Mouse (Mus musculus) MEL (cell line): ENCODE measurements around the gene Spns1. TPM values are rescaled to one million over a fixed set of nuclear protein-coding genes. Genes with fewer than 3 reads are reported as not detected.

Experiments used
- DNase-seq: peaks from one replicate; pipeline ENCODE4 v3.0.0; 2011; ENCODE audit warnings: low read depth, low spot score
- H3K27ac ChIP-seq: 2 replicates; pipeline ENCODE4 v1.5.1; 2012; ENCODE audit warnings: low read depth, mild to moderate bottlenecking, control low read depth, low read length, moderate library complexity; ENCODE audit not compliant: control insufficient read depth
- H3K27me3 ChIP-seq, 2 experiments: fragments of 150-350 bp in 1 of 2; sonication (generic) in 1 of 2; 2 replicates each; pipeline ENCODE4 v1.6.1; 2012; ENCODE audit warnings: low read length in 2 of 2, mild to moderate bottlenecking in 2 of 2, improper control_type of control experiment in 1 of 2, moderate library complexity in 1 of 2; ENCODE audit not compliant: insufficient read depth in 2 of 2, control insufficient read depth in 1 of 2
- H3K36me3 ChIP-seq, 2 experiments: 2 replicates each; pipeline ENCODE4 v1.6.1; 2012 to 2014; ENCODE audit warnings: low read length in 2 of 2, improper control_type of control experiment in 1 of 2, inconsistent platforms in 1 of 2, mild to moderate bottlenecking in 1 of 2; ENCODE audit not compliant: insufficient read depth in 2 of 2, control insufficient read depth in 1 of 2
- H3K4me1 ChIP-seq, 2 experiments: fragments of 150-350 bp in 1 of 2; sonication (generic) in 1 of 2; 2 replicates each; pipeline ENCODE4 v1.6.1; 2012; ENCODE audit warnings: low read length in 2 of 2, improper control_type of control experiment in 1 of 2, mild to moderate bottlenecking in 1 of 2; ENCODE audit not compliant: insufficient read depth in 2 of 2, control insufficient read depth in 1 of 2
- H3K4me3 ChIP-seq, 2 experiments: fragments of 150-350 bp in 1 of 2; sonication (generic) in 1 of 2; 2 replicates each; pipeline ENCODE4 v1.5.1; 2012; ENCODE audit warnings: low read depth in 2 of 2, low read length in 2 of 2, mild to moderate bottlenecking in 2 of 2, moderate library complexity in 2 of 2, control low read depth in 1 of 2, improper control_type of control experiment in 1 of 2; ENCODE audit not compliant: control insufficient read depth in 1 of 2, insufficient read depth in 1 of 2
- H3K79me2 ChIP-seq: 2 replicates; pipeline ENCODE4 v1.6.1; 2012; ENCODE audit warnings: mild to moderate bottlenecking, low read length, moderate library complexity; ENCODE audit not compliant: control insufficient read depth, poor library complexity, insufficient read depth
- H3K9ac ChIP-seq: 2 replicates; pipeline ENCODE4 v1.6.1; 2012; ENCODE audit warnings: low read depth, mild to moderate bottlenecking, control low read depth, low read length, moderate library complexity; ENCODE audit not compliant: control insufficient read depth, poor library complexity, severe bottlenecking
- H3K9me3 ChIP-seq: fragments of 150-350 bp; sonication (generic); replicated peaks from 2 replicates; pipeline ENCODE4 v1.6.1; 2012; ENCODE audit warnings: mild to moderate bottlenecking, low read length, improper control_type of control experiment, moderate library complexity; ENCODE audit not compliant: insufficient read depth
- BHLHE40 ChIP-seq: IDR thresholded peaks from 2 replicates; pipeline ENCODE4 v1.6.1; 2012; ENCODE audit warnings: low read depth, mild to moderate bottlenecking, inconsistent platforms, low read length, improper control_type of control experiment, borderline replicate concordance
- CHD1 ChIP-seq: IDR thresholded peaks from 2 replicates; pipeline ENCODE4 v1.6.1; 2012; ENCODE audit warnings: low read depth, mild to moderate bottlenecking, inconsistent platforms, low read length, improper control_type of control experiment
- CHD2 ChIP-seq: IDR thresholded peaks from 2 replicates; pipeline ENCODE4 v1.6.1; 2011; ENCODE audit warnings: low read length, improper control_type of control experiment
- CTCF ChIP-seq, 3 experiments: IDR thresholded peaks in 2 of 3; conservative IDR thresholded peaks in 1 of 3; 2 replicates each; pipeline ENCODE4 v1.5.1; 2011 to 2012; ENCODE audit warnings: low read length in 3 of 3, low read depth in 2 of 3, mild to moderate bottlenecking in 2 of 3, improper control_type of control experiment in 1 of 3, inconsistent platforms in 1 of 3, mixed read lengths in 1 of 3, moderate library complexity in 1 of 3; ENCODE audit not compliant: control insufficient read depth in 1 of 3, insufficient read depth in 1 of 3, poor library complexity in 1 of 3, severe bottlenecking in 1 of 3
- E2F4 ChIP-seq: IDR thresholded peaks from 2 replicates; pipeline ENCODE4 v1.6.1; 2011; ENCODE audit warnings: low read depth, low read length, improper control_type of control experiment, borderline replicate concordance
- ELF1 ChIP-seq: IDR thresholded peaks from 2 replicates; pipeline ENCODE4 v1.6.1; 2014; ENCODE audit warnings: low read depth, mild to moderate bottlenecking, inconsistent platforms, low read length, improper control_type of control experiment, moderate library complexity
- EP300 ChIP-seq, 2 experiments: IDR thresholded peaks; 2 replicates each; pipeline ENCODE4 v1.6.1; 2011; ENCODE audit warnings: improper control_type of control experiment in 2 of 2, low read length in 2 of 2, low read depth in 1 of 2, mild to moderate bottlenecking in 1 of 2
- ETS1 ChIP-seq: IDR thresholded peaks from 2 replicates; pipeline ENCODE4 v1.6.1; 2012; ENCODE audit warnings: low read depth, mild to moderate bottlenecking, inconsistent platforms, low read length, improper control_type of control experiment, moderate library complexity
- GATA1 ChIP-seq: IDR thresholded peaks from 2 replicates; pipeline ENCODE4 v1.6.1; 2011; ENCODE audit warnings: low read depth, low read length, improper control_type of control experiment
- JUND ChIP-seq: IDR thresholded peaks from 2 replicates; pipeline ENCODE4 v1.6.1; 2011; ENCODE audit warnings: low read depth, mild to moderate bottlenecking, improper control_type of control experiment, low read length
- KAT2A ChIP-seq: conservative IDR thresholded peaks from 2 replicates; pipeline ENCODE4 v1.6.1; 2012; ENCODE audit warnings: low read depth, low read length, improper control_type of control experiment, inconsistent platforms
- MAFK ChIP-seq: IDR thresholded peaks from 2 replicates; pipeline ENCODE4 v1.6.1; 2011; ENCODE audit warnings: low read depth, mild to moderate bottlenecking, low read length, improper control_type of control experiment, borderline replicate concordance
- MAX ChIP-seq: IDR thresholded peaks from 2 replicates; pipeline ENCODE4 v1.6.1; 2011; ENCODE audit warnings: low read length, improper control_type of control experiment
- MAZ ChIP-seq: IDR thresholded peaks from 2 replicates; pipeline ENCODE4 v1.6.1; 2012; ENCODE audit warnings: low read depth, mild to moderate bottlenecking, inconsistent platforms, low read length, improper control_type of control experiment
- MEF2A ChIP-seq: IDR thresholded peaks from 2 replicates; pipeline ENCODE4 v1.6.1; 2014; ENCODE audit warnings: low read depth, mild to moderate bottlenecking, inconsistent platforms, low read length, improper control_type of control experiment; ENCODE audit not compliant: poor library complexity, insufficient replicate concordance, severe bottlenecking; ENCODE audit errors: extremely low read depth
- MXI1 ChIP-seq: IDR thresholded peaks from 2 replicates; pipeline ENCODE4 v1.6.1; 2011; ENCODE audit warnings: mild to moderate bottlenecking, low read depth, low read length, improper control_type of control experiment
- MYB ChIP-seq: IDR thresholded peaks from 2 replicates; pipeline ENCODE4 v1.6.1; 2011; ENCODE audit warnings: mild to moderate bottlenecking, low read depth, low read length, improper control_type of control experiment
- NELFE ChIP-seq: IDR thresholded peaks from 2 replicates; pipeline ENCODE4 v1.6.1; 2011; ENCODE audit warnings: low read depth, low read length, improper control_type of control experiment
- NRF1 ChIP-seq: IDR thresholded peaks from 2 replicates; pipeline ENCODE4 v1.6.1; 2014; ENCODE audit warnings: low read depth, mild to moderate bottlenecking, inconsistent platforms, low read length, improper control_type of control experiment, moderate library complexity; ENCODE audit not compliant: poor library complexity, insufficient read depth, severe bottlenecking
- POLR2AphosphoS2 ChIP-seq: IDR thresholded peaks from 2 replicates; pipeline ENCODE4 v1.6.1; 2011; ENCODE audit warnings: low read length, improper control_type of control experiment
- POLR2AphosphoS5 ChIP-seq: IDR thresholded peaks from 2 replicates; pipeline ENCODE4 v1.6.1; 2012; ENCODE audit warnings: low read depth, borderline replicate concordance, mild to moderate bottlenecking, inconsistent platforms, low read length, moderate library complexity, mixed read lengths
- RAD21 ChIP-seq: IDR thresholded peaks from 2 replicates; pipeline ENCODE4 v1.6.1; 2011; ENCODE audit warnings: mild to moderate bottlenecking, low read depth, low read length, improper control_type of control experiment
- SIN3A ChIP-seq: IDR thresholded peaks from 2 replicates; pipeline ENCODE4 v1.6.1; 2012; ENCODE audit warnings: low read length, improper control_type of control experiment, inconsistent platforms
- SMC3 ChIP-seq: IDR thresholded peaks from 2 replicates; pipeline ENCODE4 v1.6.1; 2011; ENCODE audit warnings: low read depth, low read length, improper control_type of control experiment
- TAL1 ChIP-seq: IDR thresholded peaks from 2 replicates; pipeline ENCODE4 v1.6.1; 2012; ENCODE audit warnings: mild to moderate bottlenecking, inconsistent platforms, low read length, moderate library complexity, mixed read lengths
- TBP ChIP-seq: IDR thresholded peaks from 2 replicates; pipeline ENCODE4 v1.8.0; 2011; ENCODE audit warnings: low read depth, low read length, improper control_type of control experiment
- TCF12 ChIP-seq: IDR thresholded peaks from 2 replicates; pipeline ENCODE4 v1.6.1; 2014; ENCODE audit warnings: low read depth, mild to moderate bottlenecking, inconsistent platforms, low read length, improper control_type of control experiment, moderate library complexity
- UBTF ChIP-seq: IDR thresholded peaks from 2 replicates; pipeline ENCODE4 v1.6.1; 2012; ENCODE audit warnings: low read depth, mild to moderate bottlenecking, inconsistent platforms, low read length, improper control_type of control experiment, moderate library complexity, borderline replicate concordance; ENCODE audit not compliant: insufficient read depth
- USF1 ChIP-seq: IDR thresholded peaks from 2 replicates; pipeline ENCODE4 v1.6.1; 2014; ENCODE audit warnings: low read depth, mild to moderate bottlenecking, inconsistent platforms, low read length, improper control_type of control experiment, moderate library complexity
- USF2 ChIP-seq, 2 experiments: IDR thresholded peaks; 2 replicates each; pipeline ENCODE4 v1.6.1; 2011 to 2012; ENCODE audit warnings: improper control_type of control experiment in 2 of 2, low read length in 2 of 2, borderline replicate concordance in 1 of 2, inconsistent platforms in 1 of 2, low read depth in 1 of 2, mild to moderate bottlenecking in 1 of 2; ENCODE audit not compliant: insufficient read depth in 1 of 2
- ZC3H11A ChIP-seq: IDR thresholded peaks from 2 replicates; pipeline ENCODE4 v1.6.1; 2012; ENCODE audit warnings: low read depth, mild to moderate bottlenecking, inconsistent platforms, low read length, improper control_type of control experiment
- ZMIZ1 ChIP-seq: IDR thresholded peaks from 2 replicates; pipeline ENCODE4 v1.6.1; 2012; ENCODE audit warnings: low read depth, mild to moderate bottlenecking, inconsistent platforms, low read length, improper control_type of control experiment, moderate library complexity
- ZNF384 ChIP-seq: IDR thresholded peaks from 2 replicates; pipeline ENCODE4 v1.6.1; 2012; ENCODE audit warnings: low read depth, mild to moderate bottlenecking, inconsistent platforms, low read length, improper control_type of control experiment
- polyA plus RNA-seq, 2 experiments: library from polyadenylated mRNA; stranded (reverse) in 1 of 2; unstranded in 1 of 2; fragments of >175 nt in 1 of 2; fragments of >200 nt in 1 of 2; gene quantifications; 2 replicates each; pipeline versions ENCODE4 v1.2.1 to v1.2.4; 2012; ENCODE audit warnings: low replicate concordance in 2 of 2, low read depth in 1 of 2; ENCODE audit not compliant: insufficient read length in 2 of 2, insufficient read depth in 1 of 2, missing spikeins in 1 of 2
- total RNA-seq: library from RNA; depleted of rRNA; stranded (reverse); fragments of 300-350 nt; gene quantifications from 2 replicates; pipeline ENCODE4 v1.2.3, GENCODE M21; 2012; rRNA removed

The Spns1 gene
- 28.9 and 33.3 TPM in 2 replicates for total RNA-seq
- polyA plus RNA-seq = 10 to 100 TPM in 1 of 2 experiments, not detected in 1; 81.6 TPM

- Histone ChIP-seq H3K79me2 (peaks cover 9% of the 10 kb centered on the region), H3K27ac (peak within 1 kb of the TSS; percentile 15; the same call in 1 of the 2 replicates), H3K4me3 (peak within 1 kb of the TSS; percentile 62 to 76), H3K4me1 (peaks cover 3 to 12% of the 10 kb centered on the region in 2 experiments; a peak in 2 of 4 replicates), H3K9ac (peak within 1 kb of the TSS; percentile 69), H3K36me3 (peaks cover 0 to 11% of the 10 kb centered on the region in 2 experiments; a peak in 2 of 4 replicates), H3K27me3 (no peaks in the 10 kb centered on the region), H3K9me3 (no peaks in the 10 kb centered on the region)
- peak; percentile 97 for DNase-seq
- TF ChIP-seq ZNF384 = peak; percentile 22; the same call in 1 of the 2 replicates
- peak; percentile 74 for TF ChIP-seq NELFE
- no peak for TF ChIP-seq MYB
- TF ChIP-seq GATA1 = no peak
- TF ChIP-seq SMC3 = peak; percentile 99
- TF ChIP-seq TCF12 = peak; percentile 76
- peak; percentile 100 for TF ChIP-seq USF1
- peak; percentile 95 for TF ChIP-seq RAD21
- peak; percentile 100 for TF ChIP-seq MAX
- TF ChIP-seq USF2 (IDR thresholded peaks at IDR 0.05; ENCODE audit: borderline replicate concordance in 1 of 2, insufficient read depth in 1 of 2, low read depth in 1 of 2, low read length in 2 of 2) = peak; percentile 98 to 99
- TF ChIP-seq BHLHE40 = peak; percentile 77; the same call in 1 of the 2 replicates
- no peak for TF ChIP-seq MEF2A
- no peak; the same call in 1 of the 2 replicates for TF ChIP-seq POLR2AphosphoS5
- TF ChIP-seq CTCF (IDR thresholded peaks at IDR 0.05 in 2 of 3, conservative IDR thresholded peaks at IDR 0.05 in 1 of 3; ENCODE audit: control insufficient read depth in 1 of 3, insufficient read depth in 1 of 3, low read depth in 2 of 3, low read length in 3 of 3, poor library complexity in 1 of 3, severe bottlenecking in 1 of 3) = peak; percentile 66 to 95 (median 85)
- no peak for TF ChIP-seq CHD2
- TF ChIP-seq MAFK = no peak
- TF ChIP-seq ZMIZ1 = peak; percentile 72
- TF ChIP-seq ETS1 = peak; percentile 74
- TF ChIP-seq EP300 (IDR thresholded peaks at IDR 0.05; ENCODE audit: low read depth in 1 of 2, low read length in 2 of 2) = peak in 1 of 2 experiments; percentile 52; a peak in 1 of 4 replicates
- TF ChIP-seq TBP = peak; percentile 87
- TF ChIP-seq JUND = 0 out of 2 replicates have a peak, but pooled peaks have one; percentile 48
- no peak for TF ChIP-seq TAL1
- TF ChIP-seq NRF1 = 0 out of 2 replicates have a peak, but pooled peaks have one; percentile 22
- 0 out of 2 replicates have a peak, but pooled peaks have one; percentile 59 for TF ChIP-seq CHD1
- TF ChIP-seq MXI1 = peak; percentile 95
- TF ChIP-seq E2F4 = no peak
- TF ChIP-seq KAT2A = no peak; the same call in 1 of the 2 replicates
- no peak; the same call in 1 of the 2 replicates for TF ChIP-seq POLR2AphosphoS2
- peak; percentile 98 for TF ChIP-seq ZC3H11A
- TF ChIP-seq SIN3A = peak; percentile 99
- TF ChIP-seq MAZ = peak; percentile 48; the same call in 1 of the 2 replicates
- peak; percentile 80 for TF ChIP-seq ELF1
- TF ChIP-seq UBTF = no peak
These were observed at the start of gene Spns1 for GRCm38 (mm10) chr7:126377278-126378158. Gene Spns1 (minus strand): TSS chr7:126377450.
